Mouse (Mus musculus) ovary, adult 2 months (tissue): ENCODE measurements around the gene Vgf. TPM values are rescaled to one million over a fixed set of nuclear protein-coding genes. Genes with fewer than 3 reads are reported as not detected.

Source experiments
- polyA plus RNA-seq: library from polyadenylated mRNA; depleted of rRNA; stranded (reverse); fragments of >200 nt; gene quantifications from 2 replicates; pipeline ENCODE4 v1.2.3, GENCODE M21; 2012; rRNA removed

Gene Vgf
- polyA plus RNA-seq, result 0.13 and 0.26 TPM in 2 replicates

GRCm38 (mm10) chr5:137026092-137026491, at the start of gene Vgf:
Gene Vgf, plus strand, starts transcription at chr5:137026392.

DNA sequence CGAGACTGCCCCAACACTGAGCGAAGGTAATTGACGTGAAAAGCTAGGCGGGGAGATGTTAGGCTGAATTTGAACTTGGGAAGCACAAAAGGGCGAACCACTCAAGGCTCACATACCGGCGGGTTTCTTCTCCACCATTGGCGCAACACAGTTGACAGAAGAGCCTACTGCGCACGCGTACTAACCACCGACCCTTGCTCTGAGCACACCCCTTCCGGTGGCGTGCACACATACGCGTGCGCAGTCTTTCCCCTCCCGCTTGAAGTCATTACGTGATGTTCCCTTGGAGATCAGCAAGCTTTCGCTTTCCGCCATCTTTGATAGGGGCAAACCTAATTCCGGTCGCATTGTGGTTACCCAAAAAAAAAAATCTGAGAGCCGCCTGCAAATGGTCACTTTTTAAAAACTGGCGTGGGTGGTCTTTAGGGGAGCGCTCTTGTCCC, 39.5 kb upstream of the Vgf start, which contains the start of gene Plod3:
TSS of gene Plod3 (plus strand) at position 325 of the 443 bp plus-strand sequence.

DNA sequence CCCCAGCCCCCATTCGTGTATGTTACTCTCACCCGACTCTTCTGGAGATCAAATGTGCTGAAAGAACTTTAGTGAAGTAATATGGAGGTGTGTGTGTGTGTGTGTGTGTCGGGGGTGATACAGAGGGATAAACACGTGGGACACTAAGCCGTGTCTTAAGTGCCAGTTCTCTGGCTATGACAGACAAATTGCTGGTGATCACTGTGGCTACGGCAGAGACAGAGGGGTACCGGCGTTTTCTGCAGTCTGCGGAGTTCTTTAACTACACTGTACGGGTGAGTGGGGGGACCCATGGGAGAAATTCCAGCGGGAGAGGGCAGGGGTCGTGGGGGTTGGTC, 38.3 kb upstream of the Vgf start, which contains the start of gene Znhit1:
TSS of gene Znhit1 (minus strand) at position 88 of the 338 bp plus-strand sequence.

GRCm38 (mm10) chr5:137045402-137046323, 19.5 kb downstream of the Vgf start, which contains the start of gene Ap1s1:
Gene Ap1s1, minus strand, starts transcription at chr5:137046135.

DNA sequence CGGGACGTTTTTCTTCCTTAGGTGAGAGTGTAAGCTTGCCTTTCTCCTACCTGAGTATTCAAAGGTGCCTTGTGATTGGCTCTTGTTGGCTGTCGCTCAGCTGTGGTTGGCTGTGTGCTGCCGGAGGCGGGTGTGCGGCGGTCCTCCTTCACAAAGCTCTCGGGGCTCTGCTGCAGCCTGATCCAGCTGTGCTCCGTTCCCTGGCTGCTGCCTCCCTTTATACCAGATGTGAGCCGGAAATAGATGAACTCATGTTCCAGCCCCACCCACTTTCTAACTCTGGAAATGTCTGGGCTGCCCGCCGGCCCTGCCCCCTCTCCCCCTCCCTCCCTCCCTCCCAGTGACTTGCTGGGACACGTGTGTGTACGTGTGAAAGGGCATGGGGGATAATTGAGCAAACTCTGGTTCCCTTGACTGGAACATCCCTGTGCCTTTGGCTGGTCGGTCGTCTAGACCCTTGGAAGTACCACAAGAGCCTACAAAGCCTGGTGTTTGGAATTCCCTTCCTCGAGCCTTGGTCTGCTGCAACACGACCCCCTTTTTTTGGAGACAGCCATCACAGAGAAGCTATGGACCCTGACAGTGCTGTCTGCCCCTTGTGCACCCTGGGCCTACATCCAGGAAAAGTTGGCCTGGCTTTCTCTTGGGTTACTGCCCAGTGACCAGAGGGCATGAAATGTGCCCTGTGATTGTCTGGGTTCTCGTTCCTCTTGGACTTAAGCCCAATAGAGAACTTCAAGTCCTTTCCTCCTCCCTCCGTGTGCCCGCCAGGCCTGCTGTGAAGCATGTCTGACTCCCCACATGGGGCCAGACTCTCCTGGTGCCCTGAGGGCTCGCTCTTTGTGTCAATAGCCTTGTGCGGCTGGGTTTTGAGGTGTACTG, 46.1 kb downstream of the Vgf start, which contains the start of gene Serpine1:
TSS of gene Serpine1 (minus strand) at position 190 of the 882 bp plus-strand sequence.

Other genes with a start within 250 kb of the Vgf start
- gene Col26a1, start 143.2 kb upstream of the Vgf start, polyA plus RNA-seq, result 26.5 and 36.6 TPM in 2 replicates
- 13.1 and 17.5 TPM in 2 replicates for gene Ift22, start 118.2 kb upstream of the Vgf start, polyA plus RNA-seq
- gene Fis1, start 73.1 kb upstream of the Vgf start, polyA plus RNA-seq, result 171 and 185 TPM in 2 replicates
- gene Cldn15, start 59.8 kb upstream of the Vgf start, polyA plus RNA-seq, result 23.7 and 29.5 TPM in 2 replicates
- 93.0 and 109 TPM in 2 replicates for gene Plod3, start 39.4 kb upstream of the Vgf start, polyA plus RNA-seq
- gene Znhit1, start 38.4 kb upstream of the Vgf start, polyA plus RNA-seq, result 80.1 and 91.0 TPM in 2 replicates
- 44.5 and 48.4 TPM in 2 replicates for gene Ap1s1, start 19.7 kb downstream of the Vgf start, polyA plus RNA-seq
- gene Serpine1, start 45.9 kb downstream of the Vgf start, polyA plus RNA-seq, result 8.6 TPM in 2 replicates
- 9.6 and 14.3 TPM in 2 replicates for gene Trim56, start 89.8 kb downstream of the Vgf start, polyA plus RNA-seq
- gene Muc3, start 122.9 kb downstream of the Vgf start, polyA plus RNA-seq, result 0.29 and 0.32 TPM in 2 replicates
- 1.9 and 2.9 TPM in 2 replicates for gene Muc3a, start 186.0 kb downstream of the Vgf start, polyA plus RNA-seq